Comparison of ENCODE assay signal across 8 mouse cellular contexts in the genomic region with DNA sequence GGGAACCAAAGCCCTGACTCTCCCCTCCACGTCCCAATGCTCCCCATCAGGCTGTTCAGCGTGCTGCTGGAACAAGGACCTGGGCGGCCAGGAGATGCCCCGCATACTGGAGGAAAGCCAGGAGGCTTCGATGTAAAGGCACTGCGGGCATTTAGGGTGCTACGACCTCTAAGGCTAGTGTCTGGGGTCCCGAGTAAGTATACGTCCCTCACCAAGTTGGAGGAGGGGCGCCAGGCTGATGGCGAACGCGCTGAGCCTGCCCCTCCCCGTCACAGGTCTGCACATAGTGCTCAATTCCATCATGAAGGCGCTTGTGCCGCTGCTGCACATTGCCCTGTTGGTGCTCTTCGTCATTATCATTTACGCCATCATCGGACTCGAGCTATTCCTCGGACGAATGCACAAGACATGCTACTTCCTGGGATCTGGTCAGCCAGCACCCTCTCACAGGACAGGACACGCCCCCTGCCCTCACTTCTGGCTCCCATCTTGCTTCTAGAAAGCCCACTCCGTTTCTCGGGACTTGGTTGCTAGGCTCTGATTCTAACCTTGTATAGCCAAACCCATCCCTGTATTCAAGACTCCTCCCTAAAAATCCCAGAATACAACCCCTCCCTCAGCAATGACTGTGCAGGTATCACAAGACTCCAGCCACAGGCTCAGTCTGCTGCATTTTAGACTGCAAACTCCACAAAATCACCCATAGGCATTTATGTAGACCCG. TPM values are rescaled to one million over a fixed set of nuclear protein-coding genes. Genes with fewer than 3 reads are reported as not detected.
DNase-seq lines count a peak whose midpoint lies in the region; ATAC-seq and TF ChIP-seq lines count a peak whose summit lies in the region.

No protein-coding gene starts in this region.

- no peak for DNase-seq in gastrocnemius, adult 2 months
- DNase-seq in gastrocnemius, postnatal 25 days: no peak
- DNase-seq in embryonic facial prominence, embryonic 10.5 days (ENCODE audit: low spot score): peak; percentile 15
- peak in 1 of 2 experiments; percentile 7 for DNase-seq in layer of hippocampus, adult 2 months (ENCODE audit: low spot score in 2 of 2)
- peak; percentile 13 for DNase-seq in neural tube, embryonic 11.5 days (ENCODE audit: low spot score)
- no peak for DNase-seq in adrenal gland, adult (ENCODE audit: inconsistent age in 2 of 2, low spot score in 1 of 2)
- no peak for DNase-seq in urinary bladder, postnatal 4 days (ENCODE audit: low spot score in 2 of 2)

- WGBS in embryonic facial prominence, embryonic 10.5 days: 20% methylated on average over 26 of the region's 26 CpGs
- 18% methylated on average over 26 of the region's 26 CpGs for WGBS in neural tube, embryonic 11.5 days

- H3K9ac ChIP-seq in ES-Bruce4 (ENCODE audit: low read depth, poor library complexity, severe bottlenecking): no peak overlapping the region
- H3K9ac ChIP-seq in neural tube, embryonic 11.5 days (ENCODE audit: low read length): no peak overlapping the region

- no peaks in the 10 kb centered on the region; the same call in none of the 2 replicates for H3K27me3 ChIP-seq in ES-Bruce4 (ENCODE audit: control insufficient read depth, insufficient read depth, low read length, poor library complexity, severe bottlenecking)
- H3K27me3 ChIP-seq in embryonic facial prominence, embryonic 10.5 days (replicated peaks; ENCODE audit: low read depth, poor library complexity, severe bottlenecking): peaks cover 29% of the 10 kb centered on the region
- H3K27me3 ChIP-seq in neural tube, embryonic 11.5 days (ENCODE audit: control insufficient read depth, insufficient read depth, low read length): no peaks in the 10 kb centered on the region

- TF ChIP-seq EP300 in ES-Bruce4 (IDR thresholded peaks at IDR 0.05; ENCODE audit: insufficient read depth, low read depth, low read length): no peak

- TF ChIP-seq POLR2A in ES-Bruce4 (IDR thresholded peaks at IDR 0.05; ENCODE audit: insufficient read depth, low read length): no peak

- peak overlapping the region; percentile 58 for H3K4me3 ChIP-seq in gastrocnemius, adult 2 months
- H3K4me3 ChIP-seq in ES-Bruce4 (ENCODE audit: low read depth, low read length): peak overlapping the region; percentile 63
- H3K4me3 ChIP-seq in embryonic facial prominence, embryonic 10.5 days: peak overlapping the region; percentile 54
- H3K4me3 ChIP-seq in layer of hippocampus, adult 2 months: peak overlapping the region; percentile 59
- H3K4me3 ChIP-seq in neural tube, embryonic 11.5 days (ENCODE audit: low read depth, low read length): peak overlapping the region; percentile 22

- H3K36me3 ChIP-seq in ES-Bruce4 (ENCODE audit: control insufficient read depth, insufficient read depth, low read length, poor library complexity, severe bottlenecking): no peaks in the 10 kb centered on the region
- H3K36me3 ChIP-seq in embryonic facial prominence, embryonic 10.5 days (replicated peaks): no peaks in the 10 kb centered on the region
- no peaks in the 10 kb centered on the region for H3K36me3 ChIP-seq in neural tube, embryonic 11.5 days (ENCODE audit: control insufficient read depth, insufficient read depth, low read length)

- no peak for ATAC-seq in neural tube, embryonic 11.5 days (ENCODE audit: insufficient read depth, low FRiP score, low TSS enrichment)

- intact Hi-C loops in gastrocnemius, adult 2 months (cut with DNase I): no loop called here

- H3K27ac ChIP-seq in gastrocnemius, adult 2 months: no peak overlapping the region
- H3K27ac ChIP-seq in ES-Bruce4 (ENCODE audit: insufficient read depth, low read length): no peak overlapping the region
- H3K27ac ChIP-seq in embryonic facial prominence, embryonic 10.5 days (replicated peaks): no peak overlapping the region
- peak overlapping the region; percentile 75 for H3K27ac ChIP-seq in layer of hippocampus, adult 2 months
- no peak overlapping the region for H3K27ac ChIP-seq in neural tube, embryonic 11.5 days (ENCODE audit: low read depth, low read length)

- no peaks in the 10 kb centered on the region for H3K9me3 ChIP-seq in ES-Bruce4 (replicated peaks; ENCODE audit: control insufficient read depth, insufficient read depth, low read length, poor library complexity, severe bottlenecking)
- no peaks in the 10 kb centered on the region for H3K9me3 ChIP-seq in embryonic facial prominence, embryonic 10.5 days
- H3K9me3 ChIP-seq in neural tube, embryonic 11.5 days (ENCODE audit: control insufficient read depth, low read length): no peaks in the 10 kb centered on the region

- no peak for TF ChIP-seq CTCF in gastrocnemius, adult 2 months (IDR thresholded peaks at IDR 0.05)
- no peak for TF ChIP-seq CTCF in ES-Bruce4 (IDR thresholded peaks at IDR 0.05; ENCODE audit: low read depth, low read length)
- no peak for TF ChIP-seq CTCF in layer of hippocampus, adult 2 months (conservative IDR thresholded peaks at IDR 0.05)

- peak overlapping the region; percentile 54 for H3K4me2 ChIP-seq in neural tube, embryonic 11.5 days (ENCODE audit: low read depth)

- no peaks in the 10 kb centered on the region for H3K4me1 ChIP-seq in ES-Bruce4 (ENCODE audit: control insufficient read depth, insufficient read depth, low read length)
- H3K4me1 ChIP-seq in embryonic facial prominence, embryonic 10.5 days: no peaks in the 10 kb centered on the region
- H3K4me1 ChIP-seq in neural tube, embryonic 11.5 days (ENCODE audit: control insufficient read depth, insufficient read depth, low read length): no peaks in the 10 kb centered on the region

RNA-seq across cellular contexts. Expression of gene Cacna1f, which starts 3.8 kb away (rescaled TPM):
- total RNA-seq in gastrocnemius, adult 2 months (2021): not detected
- not detected for total RNA-seq in gastrocnemius, postnatal 25 days (2021)
- 0.14 and 0.16 TPM in 2 replicates for polyA plus RNA-seq in ES-Bruce4 (2011; ENCODE audit: insufficient read depth, insufficient read length, low read depth, missing spikeins)
- 0.05 and 0.06 TPM in 2 replicates for polyA plus RNA-seq in embryonic facial prominence, embryonic 10.5 days (2016; fragmentation: Nextera tagmentation; extraction: Ambion mirVana)
- total RNA-seq in layer of hippocampus, adult 2 months (2021): under 1 TPM in 1 of 2 experiments, not detected in 1; 0.08 TPM
- not detected in 2 replicates for polyA plus RNA-seq in neural tube, embryonic 11.5 days (2014; fragmentation: Nextera tagmentation; extraction: Ambion mirVana)

RNA-seq across cellular contexts. Expression of gene Ccdc22, which starts 5.4 kb away (rescaled TPM):
- 10 to 100 TPM; 10.9 to 13.2 TPM for total RNA-seq in gastrocnemius, adult 2 months (2021)
- 10 to 100 TPM; 10.7 to 11.9 TPM for total RNA-seq in gastrocnemius, postnatal 25 days (2021)
- 12.1 and 13.1 TPM in 2 replicates for polyA plus RNA-seq in ES-Bruce4 (2011; ENCODE audit: insufficient read depth, insufficient read length, low read depth, missing spikeins)
- 36.0 and 36.6 TPM in 2 replicates for polyA plus RNA-seq in embryonic facial prominence, embryonic 10.5 days (2016; fragmentation: Nextera tagmentation; extraction: Ambion mirVana)
- 10 to 100 TPM; 25.3 to 25.5 TPM for total RNA-seq in layer of hippocampus, adult 2 months (2021)
- 28.4 and 29.2 TPM in 2 replicates for polyA plus RNA-seq in neural tube, embryonic 11.5 days (2014; fragmentation: Nextera tagmentation; extraction: Ambion mirVana)

RNA-seq across cellular contexts. Expression of gene Syp, which starts 27.6 kb away (rescaled TPM):
- total RNA-seq in gastrocnemius, adult 2 months (2021): 1 to 10 TPM in 1 of 2 experiments, under 1 TPM in 1; 0.56 to 1.2 TPM
- 1 to 10 TPM; 1.0 to 1.6 TPM for total RNA-seq in gastrocnemius, postnatal 25 days (2021)
- 5.3 and 5.9 TPM in 2 replicates for polyA plus RNA-seq in ES-Bruce4 (2011; ENCODE audit: insufficient read depth, insufficient read length, low read depth, missing spikeins)
- polyA plus RNA-seq in embryonic facial prominence, embryonic 10.5 days (2016; fragmentation: Nextera tagmentation; extraction: Ambion mirVana): 9.3 and 9.7 TPM in 2 replicates
- 1,000 to 10,000 TPM; 1,738 to 1,877 TPM for total RNA-seq in layer of hippocampus, adult 2 months (2021)
- polyA plus RNA-seq in neural tube, embryonic 11.5 days (2014; fragmentation: Nextera tagmentation; extraction: Ambion mirVana): 15.5 and 18.6 TPM in 2 replicates

RNA-seq across cellular contexts. Expression of gene Ppp1r3f, which starts 36.6 kb away (rescaled TPM):
- total RNA-seq in gastrocnemius, adult 2 months (2021): 1 to 10 TPM; 2.3 to 3.3 TPM
- total RNA-seq in gastrocnemius, postnatal 25 days (2021): 1 to 10 TPM; 2.0 to 3.1 TPM
- polyA plus RNA-seq in ES-Bruce4 (2011; ENCODE audit: insufficient read depth, insufficient read length, low read depth, missing spikeins): 7.0 and 11.5 TPM in 2 replicates
- polyA plus RNA-seq in embryonic facial prominence, embryonic 10.5 days (2016; fragmentation: Nextera tagmentation; extraction: Ambion mirVana): 1.4 and 2.2 TPM in 2 replicates
- total RNA-seq in layer of hippocampus, adult 2 months (2021): 10 to 100 TPM; 16.4 to 16.7 TPM
- 1.7 and 2.1 TPM in 2 replicates for polyA plus RNA-seq in neural tube, embryonic 11.5 days (2014; fragmentation: Nextera tagmentation; extraction: Ambion mirVana)

RNA-seq across cellular contexts. Expression of gene Foxp3, which starts 37.3 kb away (rescaled TPM):
- under 1 TPM; 0.15 to 0.28 TPM for total RNA-seq in gastrocnemius, adult 2 months (2021)
- total RNA-seq in gastrocnemius, postnatal 25 days (2021): under 1 TPM in 1 of 2 experiments, not detected in 1; 0.08 TPM
- polyA plus RNA-seq in ES-Bruce4 (2011; ENCODE audit: insufficient read depth, insufficient read length, low read depth, missing spikeins): not detected in 2 replicates
- 0.05 and 0.15 TPM in 2 replicates for polyA plus RNA-seq in embryonic facial prominence, embryonic 10.5 days (2016; fragmentation: Nextera tagmentation; extraction: Ambion mirVana)
- total RNA-seq in layer of hippocampus, adult 2 months (2021): under 1 TPM in 1 of 2 experiments, not detected in 1; 0.10 TPM
- not detected in 2 replicates for polyA plus RNA-seq in neural tube, embryonic 11.5 days (2014; fragmentation: Nextera tagmentation; extraction: Ambion mirVana)

Comparison
In these comparisons a context has a peak if more than half of its experiments do, and no peak if none do; other contexts are left out.
1. DNase-seq: peak in embryonic facial prominence, embryonic 10.5 days (single experiment) and neural tube, embryonic 11.5 days (single experiment); none in gastrocnemius, adult 2 months (single experiment), gastrocnemius, postnatal 25 days (single experiment), adrenal gland, adult (0 of 2) and urinary bladder, postnatal 4 days (0 of 2).
2. RNA of gene Syp, which starts 27.6 kb away (total RNA-seq): 1,738 to 1,877 TPM in layer of hippocampus, adult 2 months; 1.0 to 1.6 TPM in gastrocnemius, postnatal 25 days and 0.56 to 1.2 TPM in gastrocnemius, adult 2 months; every median in the first group is over 100 times any median in the second.
3. Peak in every context shown above with its lines, with median percentiles within 50 percentile points of each other: H3K4me3 ChIP-seq.